Mouse (Mus musculus): ENCODE measurements around the gene Apba3.
"Not testable (repeated sequence)": the region's sequence is repeated elsewhere in the genome, so short reads cannot be mapped to it uniquely, and the experiment has no call there.

Gene Apba3

GRCm38 (mm10) chr10:81266211-81267105, at the start of gene Apba3, which contains the start of gene Mrpl54:
Apba3 (plus strand) TSS chr10:81266960.
Mrpl54 (minus strand) TSS chr10:81266934.
- peak; percentile 92 for DNase-seq (ENCODE audit: low read depth, low spot score)

DNA sequence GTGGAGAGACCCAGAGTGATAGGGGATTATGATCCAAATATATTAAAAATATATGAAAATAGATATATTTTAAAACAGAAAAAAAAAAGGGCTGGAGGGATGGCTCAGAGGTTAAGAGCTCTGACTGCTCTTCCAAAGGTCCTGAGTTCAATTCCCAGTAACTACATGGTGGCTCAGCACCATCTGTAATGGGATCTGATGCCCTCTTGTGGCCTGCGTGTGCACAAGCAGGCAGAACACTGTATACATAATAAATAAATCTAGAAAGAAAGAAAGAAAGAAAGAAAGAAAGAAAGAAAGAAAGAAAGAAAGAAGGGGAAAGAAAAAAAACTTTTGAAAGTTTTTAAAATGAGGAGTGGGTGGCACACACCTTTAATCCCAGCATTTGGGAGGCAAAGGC, 49.5 kb upstream of the Apba3 start:
- DNase-seq (ENCODE audit: low read depth, low spot score), result not testable (repeated sequence)

- DNase-seq (ENCODE audit: low read depth, low spot score), result no peak
Measured at GRCm38 (mm10) chr10:81217964-81218363, 48.8 kb upstream of the Apba3 start.

GRCm38 (mm10) chr10:81221402-81222015, 45.3 kb upstream of the Apba3 start:
- no peak for DNase-seq (ENCODE audit: low read depth, low spot score)

DNA sequence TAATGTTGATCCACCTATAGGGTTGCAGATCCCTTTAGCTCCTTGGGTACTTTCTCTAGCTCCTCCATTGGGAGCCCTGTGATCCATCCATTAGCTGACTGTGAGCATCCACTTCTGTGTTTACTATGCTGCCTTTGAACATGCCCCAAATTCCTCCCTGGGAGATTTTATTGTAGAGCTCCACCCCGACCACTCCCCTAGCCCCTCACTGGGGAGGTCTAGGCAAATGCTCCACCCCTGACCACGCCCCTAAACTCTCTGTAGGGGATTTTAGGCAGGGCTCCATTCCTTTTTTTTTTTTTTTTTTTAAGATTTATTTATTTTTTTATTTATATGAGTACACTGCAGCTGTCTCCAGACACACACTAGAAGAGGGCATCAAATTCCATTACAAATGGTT, 43.0 kb upstream of the Apba3 start:
- not testable (repeated sequence) for DNase-seq (ENCODE audit: low read depth, low spot score)

GRCm38 (mm10) chr10:81229735-81230437, 36.9 kb upstream of the Apba3 start:
- no peak for DNase-seq (ENCODE audit: low read depth, low spot score)

DNA sequence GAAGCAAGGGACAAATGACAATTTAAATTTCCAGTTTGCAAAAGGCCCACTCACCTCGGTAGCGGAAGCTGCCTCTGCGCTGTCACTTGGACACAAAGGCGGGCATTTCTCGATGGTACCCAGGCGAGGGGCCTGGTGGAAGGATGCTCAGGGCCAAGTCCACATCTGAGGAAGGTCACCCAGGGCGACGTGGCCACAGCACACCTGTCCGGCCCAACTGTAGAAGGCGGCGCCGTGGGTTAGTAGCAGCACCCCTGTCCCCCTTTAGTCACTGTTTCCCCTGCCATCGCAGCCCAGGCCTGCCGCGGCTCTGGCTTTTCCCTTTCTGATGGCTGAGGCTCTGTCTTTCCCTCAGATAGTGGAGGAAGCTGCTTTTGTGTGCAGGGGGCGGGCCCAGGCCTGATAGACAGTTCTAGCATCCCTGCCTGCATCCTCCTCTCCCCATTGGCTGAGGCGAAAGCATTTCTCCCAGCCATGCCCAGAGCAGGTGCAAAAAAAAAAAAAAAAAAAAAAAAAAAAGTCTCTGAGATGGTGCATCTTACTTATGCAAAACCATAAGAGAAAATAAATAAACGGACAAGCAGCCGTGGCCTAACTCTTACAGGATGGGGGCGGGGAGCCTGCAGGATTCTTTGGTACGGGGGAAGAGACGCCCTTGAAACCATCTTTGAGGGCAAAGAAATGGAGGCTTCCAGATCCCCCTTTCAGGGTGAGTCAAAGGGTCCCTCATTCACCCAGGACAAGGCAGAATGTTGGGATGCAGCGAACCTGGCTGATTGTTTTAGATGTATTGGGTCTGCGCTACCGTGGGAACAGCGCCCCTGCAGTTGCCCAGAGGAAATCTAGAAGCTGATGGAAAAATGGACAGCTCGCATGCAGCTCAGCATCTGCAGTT, 36.1 kb upstream of the Apba3 start, which contains the start of gene Atcay:
Gene Atcay (minus strand): TSS at position 396 of the 895 bp plus-strand sequence.
- no peak for DNase-seq (ENCODE audit: low read depth, low spot score)

GRCm38 (mm10) chr10:81231436-81231835, 35.3 kb upstream of the Apba3 start:
- no peak for DNase-seq (ENCODE audit: low read depth, low spot score)

DNA sequence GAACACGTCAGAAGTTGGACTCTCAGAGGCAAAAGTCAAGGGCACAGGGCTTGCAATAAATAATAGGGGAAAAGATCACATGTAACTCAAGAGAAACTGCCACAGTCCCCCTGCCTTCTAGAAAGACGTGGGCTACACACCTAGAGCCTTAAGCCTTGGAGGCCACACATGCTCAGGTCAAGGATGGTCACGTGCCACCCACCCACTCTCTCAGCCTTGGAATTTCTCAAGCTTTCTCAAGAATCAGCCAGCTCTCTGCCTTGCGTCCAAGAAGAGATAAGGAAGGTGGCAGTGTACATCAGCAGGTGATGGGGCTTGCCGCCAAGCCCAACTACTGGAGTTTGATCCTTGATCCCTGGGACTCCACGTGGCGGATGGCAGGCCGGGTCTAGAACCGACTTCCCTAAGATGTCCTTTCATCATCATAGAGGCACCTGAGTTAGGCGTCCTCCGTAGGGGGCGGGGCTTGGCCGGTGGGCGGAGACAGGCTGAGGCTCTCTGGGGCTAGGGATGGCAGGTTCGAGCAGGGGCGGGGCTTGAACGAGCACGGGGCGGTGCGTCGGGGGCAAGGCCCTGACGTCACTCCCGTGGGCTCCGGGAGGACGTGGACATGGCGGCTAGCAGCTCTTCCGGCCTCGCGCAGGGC, 34.1 kb upstream of the Apba3 start, which contains the start of gene Zfr2:
Gene Zfr2 (plus strand): TSS at position 576 of the 646 bp plus-strand sequence.
- peak; percentile 74 for DNase-seq (ENCODE audit: low read depth, low spot score)

GRCm38 (mm10) chr10:81233226-81233585, 33.6 kb upstream of the Apba3 start:
- DNase-seq (ENCODE audit: low read depth, low spot score), result no peak

GRCm38 (mm10) chr10:81234206-81234605, 32.6 kb upstream of the Apba3 start:
- DNase-seq (ENCODE audit: low read depth, low spot score), result no peak

- DNase-seq (ENCODE audit: low read depth, low spot score), result no peak
Measured at GRCm38 (mm10) chr10:81236471-81237268, 30.1 kb upstream of the Apba3 start.

- DNase-seq (ENCODE audit: low read depth, low spot score), result no peak
Measured at GRCm38 (mm10) chr10:81238618-81239017, 28.1 kb upstream of the Apba3 start.

- no peak for DNase-seq (ENCODE audit: low read depth, low spot score)
Measured at GRCm38 (mm10) chr10:81240876-81241275, 25.9 kb upstream of the Apba3 start.

- DNase-seq (ENCODE audit: low read depth, low spot score), result no peak
Measured at GRCm38 (mm10) chr10:81242021-81242420, 24.7 kb upstream of the Apba3 start.

DNA sequence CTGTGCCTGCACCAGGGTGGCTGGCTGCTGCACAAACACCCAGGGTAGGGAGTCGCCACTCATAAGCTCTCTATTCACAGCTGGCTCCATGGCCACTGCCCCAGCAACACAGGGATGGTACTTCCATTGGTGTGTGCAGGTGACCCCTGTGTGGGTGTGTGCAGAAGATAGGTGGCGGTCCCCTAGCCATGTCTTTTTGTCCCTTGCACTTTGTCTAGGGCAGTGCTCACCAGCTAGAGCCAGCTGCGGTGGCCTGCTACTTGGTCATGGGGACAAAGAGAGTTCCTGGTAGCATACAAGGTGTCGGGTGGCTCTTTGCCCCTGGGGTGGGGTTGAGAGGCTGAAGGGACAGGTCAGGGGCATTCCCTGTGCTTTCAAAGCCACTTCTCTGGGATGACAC, 22.6 kb upstream of the Apba3 start:
- no peak for DNase-seq (ENCODE audit: low read depth, low spot score)

GRCm38 (mm10) chr10:81244595-81244994, 22.2 kb upstream of the Apba3 start:
- DNase-seq (ENCODE audit: low read depth, low spot score), result no peak

DNA sequence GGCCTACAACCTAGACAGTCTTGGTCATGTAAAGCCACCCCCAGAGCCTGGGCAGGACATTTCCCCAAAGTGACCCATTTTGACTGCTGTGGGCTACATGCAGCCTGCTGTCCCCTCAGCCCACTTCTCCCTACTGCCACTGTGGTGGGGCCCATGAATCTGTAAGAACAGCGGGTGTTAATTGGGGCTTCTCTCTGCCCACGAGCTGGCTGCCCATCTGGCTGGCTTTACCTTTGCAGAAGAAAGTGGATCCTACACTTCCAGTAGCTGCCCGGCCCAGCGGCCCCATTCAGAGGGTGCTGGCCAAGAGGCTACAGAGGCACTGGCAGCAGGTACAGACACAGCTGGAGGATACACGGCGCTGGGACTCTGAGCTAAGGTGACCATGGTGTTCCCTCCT, 21.6 kb upstream of the Apba3 start:
- no peak for DNase-seq (ENCODE audit: low read depth, low spot score)

DNA sequence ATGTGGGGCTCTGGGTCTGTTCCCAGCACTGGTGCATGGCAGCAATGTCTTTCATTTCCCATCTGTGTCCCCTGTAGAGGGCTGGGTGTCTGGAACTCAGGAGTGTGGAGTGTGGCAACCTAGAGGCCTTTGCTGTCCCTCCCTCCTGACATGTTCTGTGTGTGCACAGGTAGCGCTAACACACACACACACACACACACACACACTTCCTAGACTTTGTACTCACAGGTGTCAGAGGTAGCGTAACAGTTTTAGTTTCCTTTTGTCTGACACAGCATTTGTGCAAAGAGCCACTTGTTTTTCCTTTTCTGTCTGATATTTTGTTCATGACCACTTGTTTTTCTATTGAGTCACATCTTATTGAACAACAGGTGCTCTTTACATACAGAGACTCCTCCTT, 19.0 kb upstream of the Apba3 start:
- DNase-seq (ENCODE audit: low read depth, low spot score), result no peak

GRCm38 (mm10) chr10:81249442-81249841, 17.3 kb upstream of the Apba3 start:
- DNase-seq (ENCODE audit: low read depth, low spot score), result no peak
